In the genomic region with DNA sequence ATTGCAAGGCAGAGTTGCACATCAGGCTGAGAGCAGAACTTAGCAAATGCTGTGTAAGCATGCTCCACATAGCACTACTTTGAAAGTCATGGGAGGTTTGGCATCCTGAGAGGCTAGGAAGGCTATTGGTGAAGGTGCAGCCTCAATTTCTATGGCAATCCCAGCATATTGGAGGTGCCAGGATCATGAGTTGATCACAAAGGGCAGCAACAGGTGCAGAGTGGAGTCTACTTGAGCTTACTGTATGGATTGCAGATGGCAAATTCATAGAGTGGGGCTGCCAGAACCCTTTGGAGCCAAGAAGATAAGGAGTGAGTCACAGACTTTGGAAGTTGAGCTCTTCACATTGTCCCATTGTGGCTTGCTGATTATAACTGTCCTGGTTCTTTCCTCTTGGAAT, we compare ENCODE assay signal across 24 mouse cellular contexts.
DNase-seq lines count a peak whose midpoint lies in the region; ATAC-seq lines count a peak whose summit lies in the region.
"Had no signal": no experiment of that assay in that cellular context is flagged by ENCODE, and none has a peak within 500 bp of the region (broad histone marks: within the 10 kb centered on the region; RNA-seq: fewer than 3 reads in every experiment).

No protein-coding gene starts in this region.

- H3K9ac ChIP-seq in heart, embryonic 12.5 days, result no peak overlapping the region
- H3K9ac ChIP-seq in heart, embryonic 11.5 days (ENCODE audit: low read depth, low read length), result no peak overlapping the region
- H3K9ac ChIP-seq: embryonic facial prominence, embryonic 13.5 days; embryonic facial prominence, embryonic 15.5 days; forebrain, embryonic 12.5 days had no signal

- ATAC-seq in heart, embryonic 12.5 days (ENCODE audit: insufficient number of reproducible peaks, low FRiP score), result no peak
- no peak for ATAC-seq in heart, embryonic 11.5 days (replicated peaks; ENCODE audit: insufficient number of reproducible peaks, low FRiP score, low TSS enrichment)
- ATAC-seq: forebrain, embryonic 14.5 days had no signal

- H3K36me3 ChIP-seq in heart, embryonic 12.5 days, result no peaks in the 10 kb centered on the region
- H3K36me3 ChIP-seq in heart, embryonic 11.5 days (ENCODE audit: control insufficient read depth, insufficient read depth, low read length), result no peaks in the 10 kb centered on the region
- H3K36me3 ChIP-seq: embryonic facial prominence, embryonic 13.5 days; embryonic facial prominence, embryonic 15.5 days; forebrain, embryonic 10.5 days; forebrain, embryonic 12.5 days had no signal

- no peaks in the 10 kb centered on the region for H3K4me1 ChIP-seq in heart, embryonic 12.5 days (replicated peaks)
- no peaks in the 10 kb centered on the region for H3K4me1 ChIP-seq in heart, embryonic 11.5 days (ENCODE audit: control insufficient read depth, insufficient read depth, low read length)
- H3K4me1 ChIP-seq: embryonic facial prominence, embryonic 15.5 days; forebrain, embryonic 10.5 days; forebrain, embryonic 12.5 days had no signal

- H3K4me3 ChIP-seq in heart, embryonic 12.5 days, result no peak overlapping the region
- no peak overlapping the region for H3K4me3 ChIP-seq in heart, embryonic 11.5 days (ENCODE audit: low read depth, low read length)
- H3K4me3 ChIP-seq: embryonic facial prominence, embryonic 13.5 days; embryonic facial prominence, embryonic 15.5 days; erythroblast, embryonic 14.5 days; forebrain, embryonic 10.5 days; forebrain, embryonic 12.5 days had no signal

- H3K4me2 ChIP-seq in heart, embryonic 12.5 days, result no peak overlapping the region
- no peak overlapping the region for H3K4me2 ChIP-seq in heart, embryonic 11.5 days
- H3K4me2 ChIP-seq: embryonic facial prominence, embryonic 13.5 days; embryonic facial prominence, embryonic 15.5 days; forebrain, embryonic 12.5 days had no signal

- H3K27me3 ChIP-seq in heart, embryonic 12.5 days (replicated peaks), result no peaks in the 10 kb centered on the region
- no peaks in the 10 kb centered on the region for H3K27me3 ChIP-seq in heart, embryonic 11.5 days (ENCODE audit: control insufficient read depth, insufficient read depth, low read length)
- H3K27me3 ChIP-seq: embryonic facial prominence, embryonic 13.5 days; embryonic facial prominence, embryonic 15.5 days; forebrain, embryonic 12.5 days had no signal

- DNase-seq in heart, adult 18-20 months, result peak; percentile 13 to 29
- peak; percentile 10 for DNase-seq in heart, adult 8-10 months (ENCODE audit: low spot score)
- DNase-seq in heart, postnatal 4 days, result no peak
- peak; percentile 13 to 16 for DNase-seq in heart, postnatal 36 days
- no peak for DNase-seq in layer of hippocampus, postnatal 10 days (ENCODE audit: low spot score in 2 of 2)
- DNase-seq: adrenal gland, adult 2 months; adrenal gland, postnatal 10 days; adrenal gland, postnatal 25 days; B cell, adult 2 months; cerebellum, adult 11 months; cerebellum, adult 18-20 months; cerebellum, adult 8-10 months; cerebellum, adult 9-11 months; cerebellum, postnatal 14 days; cerebellum, postnatal 36 days; embryo, embryonic 11 days had no signal

- no peaks in the 10 kb centered on the region for H3K9me3 ChIP-seq in heart, embryonic 12.5 days (replicated peaks)
- H3K9me3 ChIP-seq in heart, embryonic 11.5 days (replicated peaks; ENCODE audit: control insufficient read depth, low read length), result no peaks in the 10 kb centered on the region
- H3K9me3 ChIP-seq: embryonic facial prominence, embryonic 13.5 days; embryonic facial prominence, embryonic 15.5 days; forebrain, embryonic 10.5 days; forebrain, embryonic 12.5 days had no signal

- no peak overlapping the region for H3K27ac ChIP-seq in heart, embryonic 12.5 days (ENCODE audit: poor library complexity, severe bottlenecking)
- no peak overlapping the region for H3K27ac ChIP-seq in heart, embryonic 11.5 days (ENCODE audit: low read depth, low read length)
- H3K27ac ChIP-seq: embryonic facial prominence, embryonic 13.5 days; embryonic facial prominence, embryonic 15.5 days; forebrain, embryonic 10.5 days; forebrain, embryonic 12.5 days had no signal

- intact Hi-C loops in heart, postnatal 36 days (cut with DNase I), result no loop called here

Comparison
In these comparisons a context has a peak if more than half of its experiments do, and no peak if none do; other contexts are left out.
1. DNase-seq: peak in heart, adult 18-20 months (2 of 2), heart, adult 8-10 months (single experiment) and heart, postnatal 36 days (2 of 2); none in heart, postnatal 4 days (single experiment) and layer of hippocampus, postnatal 10 days (0 of 2).